Mouse (Mus musculus) spleen, adult 18-20 months (tissue): ENCODE data around the gene Gas7.

Experiments used
- DNase-seq, 2 experiments: peaks; one replicate each; pipeline ENCODE4 v3.0.0; 2022; ENCODE audit warnings: mixed read lengths in 2 of 2

Gas7 gene

GRCm38 (mm10) chr11:67661465-67661864 lies 206.2 kb downstream of the Gas7 start:
- DNase-seq, result no peak

- DNase-seq, result no peak
Observed at GRCm38 (mm10) chr11:67663437-67663836, 208.2 kb downstream of the Gas7 start.

- no peak for DNase-seq
Observed at GRCm38 (mm10) chr11:67664261-67664660, 209.0 kb downstream of the Gas7 start.

- DNase-seq, result no peak
Observed at GRCm38 (mm10) chr11:67664918-67665317, 209.7 kb downstream of the Gas7 start.

- no peak for DNase-seq
Observed at GRCm38 (mm10) chr11:67666129-67666528, 210.9 kb downstream of the Gas7 start.

- no peak for DNase-seq
Observed at GRCm38 (mm10) chr11:67667531-67668332, 212.5 kb downstream of the Gas7 start.

- no peak for DNase-seq
Observed at GRCm38 (mm10) chr11:67668460-67669007, 213.3 kb downstream of the Gas7 start.

- DNase-seq, result no peak
Observed at GRCm38 (mm10) chr11:67670031-67670430, 214.8 kb downstream of the Gas7 start.

- no peak for DNase-seq
Observed at GRCm38 (mm10) chr11:67672140-67672539, 216.9 kb downstream of the Gas7 start.

- DNase-seq, result peak in 1 of 2 experiments; percentile 28
Observed at GRCm38 (mm10) chr11:67675562-67676540, 220.6 kb downstream of the Gas7 start.

- no peak for DNase-seq
Observed at GRCm38 (mm10) chr11:67679300-67679699, 224.1 kb downstream of the Gas7 start.

- no peak for DNase-seq
Observed at GRCm38 (mm10) chr11:67679930-67680329, 224.7 kb downstream of the Gas7 start.

GRCm38 (mm10) chr11:67681871-67682270 lies 226.6 kb downstream of the Gas7 start:
- no peak for DNase-seq

- no peak for DNase-seq
Observed at GRCm38 (mm10) chr11:67686109-67686508, 230.9 kb downstream of the Gas7 start.

GRCm38 (mm10) chr11:67694703-67695376 lies 239.6 kb downstream of the Gas7 start, which contains the start of gene Rcvrn:
Rcvrn (plus strand) TSS chr11:67695326.
- no peak for DNase-seq

GRCm38 (mm10) chr11:67712976-67713375 lies 257.7 kb downstream of the Gas7 start:
- DNase-seq, result no peak

- DNase-seq, result no peak
Observed at GRCm38 (mm10) chr11:67715382-67715781, 260.1 kb downstream of the Gas7 start.

GRCm38 (mm10) chr11:67721485-67721884 lies 266.2 kb downstream of the Gas7 start:
- no peak for DNase-seq

- no peak for DNase-seq
Observed at GRCm38 (mm10) chr11:67722399-67723156, 267.3 kb downstream of the Gas7 start.

GRCm38 (mm10) chr11:67723231-67724013 lies 268.2 kb downstream of the Gas7 start:
- DNase-seq, result no peak

GRCm38 (mm10) chr11:67727095-67727494 lies 271.9 kb downstream of the Gas7 start:
- no peak for DNase-seq
